Mouse (Mus musculus): Measurements from ENCODE around the gene Gpsm1.

Gpsm1 gene

DNA sequence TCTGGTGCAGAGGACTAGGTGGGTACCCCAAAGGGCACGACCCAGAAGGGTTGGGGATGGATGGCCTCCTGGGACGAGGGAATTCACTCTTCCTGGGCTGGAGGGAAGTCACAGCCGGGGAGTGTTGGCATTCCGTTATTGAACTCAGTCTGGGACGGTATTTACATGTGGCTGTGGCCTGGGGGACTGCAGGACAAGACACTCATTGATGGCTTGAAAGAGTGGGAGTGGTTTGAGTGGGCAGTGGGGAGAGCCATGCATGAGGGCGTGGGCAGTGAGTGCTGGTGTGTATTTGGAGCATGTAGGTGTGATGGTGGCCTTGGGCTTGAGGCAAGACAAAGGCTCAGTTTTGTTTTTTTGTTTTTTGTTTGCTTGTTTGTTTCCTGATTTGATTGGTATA, 15.4 kb downstream of the Gpsm1 start:
- ATAC-seq (ENCODE audit: insufficient number of reproducible peaks, low FRiP score, low TSS enrichment) = no peak

DNA sequence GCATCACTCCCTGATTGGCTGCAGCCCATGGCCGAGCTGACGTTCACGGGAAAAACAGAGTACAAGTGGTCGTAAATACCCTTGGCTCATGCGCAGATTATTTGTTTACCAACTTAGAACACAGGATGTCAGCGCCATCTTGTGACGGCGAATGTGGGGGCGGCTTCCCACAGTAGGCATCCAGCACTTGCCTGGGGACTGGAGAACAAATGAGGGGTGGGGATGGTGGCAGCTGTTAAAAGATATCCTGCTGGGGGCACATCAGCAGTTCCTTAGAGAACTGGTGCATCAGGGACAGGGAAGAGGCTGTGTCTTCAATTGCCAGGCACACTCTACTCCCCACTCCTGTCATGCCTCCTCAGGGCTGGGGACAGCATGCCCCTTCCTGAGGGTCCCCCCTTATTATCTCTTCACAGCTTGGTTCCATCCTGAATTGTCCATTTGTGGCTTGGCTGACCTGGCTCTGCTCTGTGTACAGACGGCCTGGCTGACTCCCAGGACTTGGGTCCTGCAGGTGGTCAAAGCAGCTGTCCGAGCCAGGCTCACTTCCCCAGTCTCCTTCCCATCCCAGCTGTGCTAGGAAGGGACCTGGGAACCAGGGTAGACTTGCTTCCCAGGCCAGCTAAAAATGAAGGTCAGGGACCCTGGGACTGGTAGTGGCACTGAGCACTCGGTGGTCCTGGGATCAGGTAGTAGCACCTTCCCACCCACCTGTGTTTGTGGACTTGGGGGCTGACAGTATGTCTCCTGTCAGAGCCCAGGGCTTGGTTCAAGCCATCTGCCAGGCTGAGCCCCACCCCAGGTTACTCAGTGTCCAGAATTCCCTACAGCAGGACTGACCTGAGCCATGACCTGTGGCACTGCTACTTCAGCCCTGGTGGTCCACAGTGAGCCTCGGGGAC, 23.2 kb downstream of the Gpsm1 start:
- ATAC-seq (ENCODE audit: insufficient number of reproducible peaks, low FRiP score, low TSS enrichment) = peak; percentile 42; the same call in 1 of the 2 replicates

DNA sequence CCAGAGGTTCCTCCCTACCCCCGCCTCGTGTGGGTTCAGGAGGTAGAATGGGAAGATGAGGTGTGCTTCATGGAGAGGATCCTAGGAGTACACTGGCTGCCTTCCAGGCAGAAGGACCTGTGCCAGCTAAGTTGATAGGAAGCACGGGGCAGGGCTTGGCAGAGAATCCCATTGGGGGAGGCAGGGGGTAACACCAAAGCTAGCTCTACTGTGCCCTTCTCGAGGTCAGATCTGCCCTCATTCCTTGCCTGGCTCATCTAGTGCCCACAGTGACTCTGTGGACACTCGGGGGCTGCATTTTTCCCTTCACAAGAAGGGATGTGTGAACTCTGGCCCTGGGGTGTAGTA, 23.9 kb downstream of the Gpsm1 start:
- ATAC-seq (ENCODE audit: insufficient number of reproducible peaks, low FRiP score, low TSS enrichment) = peak; percentile 20; the same call in 1 of the 2 replicates

DNA sequence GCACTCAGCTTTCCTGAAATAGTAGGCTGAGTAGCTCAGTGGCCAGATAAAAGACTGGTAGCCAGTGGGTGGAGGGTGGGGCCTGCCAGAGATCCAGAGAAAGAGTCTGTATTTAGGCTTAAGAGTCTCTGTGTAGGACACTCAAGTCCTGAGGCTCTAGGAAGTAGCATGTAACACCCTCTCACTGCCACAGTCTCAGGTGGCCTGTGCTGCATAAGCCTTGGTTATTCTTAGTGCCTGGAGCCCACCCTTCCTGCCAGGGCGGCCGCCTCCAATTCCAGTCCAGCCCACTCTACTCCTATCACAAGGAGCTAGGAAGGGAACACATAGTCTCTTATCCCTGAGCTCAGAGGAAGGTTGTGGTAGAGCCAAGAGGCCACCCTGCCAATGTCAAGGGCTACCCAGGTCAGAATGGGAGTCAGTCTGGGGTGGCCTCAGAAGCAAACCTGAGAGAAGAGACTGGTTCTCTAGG, 26.2 kb downstream of the Gpsm1 start:
- ATAC-seq (ENCODE audit: insufficient number of reproducible peaks, low FRiP score, low TSS enrichment) = no peak

DNA sequence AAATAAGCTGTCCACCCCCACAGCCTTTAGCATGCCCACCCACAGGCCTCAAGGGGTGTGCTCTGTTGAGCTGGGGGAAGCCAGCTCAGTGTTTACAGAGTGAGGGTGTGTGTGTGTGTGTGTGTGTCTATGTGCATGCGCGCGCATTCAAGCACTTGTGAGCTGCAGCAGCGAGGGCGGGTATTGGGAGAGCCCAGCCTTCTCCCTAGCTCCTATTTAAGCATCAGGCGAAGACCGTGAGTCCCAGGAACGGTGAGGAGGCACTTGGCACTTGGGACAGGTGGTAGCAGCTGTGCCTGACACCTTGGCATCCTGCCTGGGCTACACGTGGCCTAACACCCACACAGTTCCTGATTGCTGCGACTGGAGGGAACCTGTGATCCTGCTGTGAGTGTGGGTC, 26.7 kb downstream of the Gpsm1 start:
- peak; percentile 31; the same call in 1 of the 2 replicates for ATAC-seq (ENCODE audit: insufficient number of reproducible peaks, low FRiP score, low TSS enrichment)

DNA sequence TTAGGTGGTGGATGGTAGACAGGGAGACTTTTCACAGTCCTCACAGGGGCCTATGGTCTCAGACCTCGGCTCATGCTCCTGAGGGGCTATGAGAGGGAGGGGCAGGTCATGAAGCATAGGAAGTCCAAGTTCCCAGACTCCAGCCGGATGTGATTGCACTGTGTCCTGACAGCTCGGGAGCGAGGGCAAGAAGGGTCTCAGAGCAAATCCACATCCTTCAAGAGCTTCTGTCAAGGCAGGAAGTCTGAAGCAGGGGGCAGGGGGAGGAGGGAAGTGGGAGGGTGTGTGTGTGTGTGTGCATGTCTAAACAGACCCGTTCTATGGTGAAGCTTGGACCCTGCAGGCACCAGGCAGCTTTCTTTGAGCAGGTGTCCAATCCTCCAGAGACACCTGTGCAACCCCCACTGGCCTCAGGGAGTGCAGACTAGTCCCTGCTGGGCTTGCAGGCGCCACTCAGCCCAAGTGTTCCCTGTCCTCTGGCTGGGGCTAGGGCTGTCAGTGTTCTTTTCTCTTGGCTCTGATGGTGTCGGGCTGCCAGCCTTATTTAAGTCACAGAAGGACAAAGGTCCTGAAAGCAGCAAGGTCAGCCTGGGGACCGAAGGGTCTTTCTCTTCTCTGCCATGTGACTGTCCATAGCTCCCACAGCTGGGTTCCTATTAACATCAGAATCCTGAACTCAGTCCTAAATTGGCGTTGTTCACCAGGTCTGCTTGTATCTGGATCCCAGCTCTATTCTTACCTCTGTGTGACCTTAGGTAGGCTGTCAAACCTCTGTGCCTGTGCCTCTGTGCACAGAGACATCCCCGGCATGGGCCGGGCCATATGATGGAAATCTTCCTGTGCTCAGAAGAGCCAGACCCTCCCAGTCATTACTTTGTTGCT, 27.5 kb downstream of the Gpsm1 start:
- ATAC-seq (ENCODE audit: insufficient number of reproducible peaks, low FRiP score, low TSS enrichment) = no peak

DNA sequence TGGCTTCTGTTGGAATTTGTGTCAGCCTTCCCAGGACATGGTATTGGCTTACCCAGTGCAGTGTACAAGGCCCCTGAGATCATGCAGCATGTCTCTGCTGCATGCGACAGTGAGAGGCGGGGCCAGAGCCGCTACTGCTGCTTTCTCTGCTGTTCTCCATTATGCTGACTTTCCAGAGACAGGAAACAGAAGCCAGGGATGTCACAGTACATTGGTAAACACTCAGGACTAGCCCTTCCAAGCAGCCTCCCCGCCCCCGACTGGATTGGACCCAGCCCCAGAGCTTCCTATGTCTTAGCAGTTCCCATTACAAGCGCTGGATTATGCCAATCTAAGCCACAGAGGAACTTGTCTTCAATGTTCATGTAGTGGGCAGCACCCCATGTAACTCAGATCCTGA, 32.9 kb downstream of the Gpsm1 start:
- no peak for ATAC-seq (ENCODE audit: insufficient number of reproducible peaks, low FRiP score, low TSS enrichment)

DNA sequence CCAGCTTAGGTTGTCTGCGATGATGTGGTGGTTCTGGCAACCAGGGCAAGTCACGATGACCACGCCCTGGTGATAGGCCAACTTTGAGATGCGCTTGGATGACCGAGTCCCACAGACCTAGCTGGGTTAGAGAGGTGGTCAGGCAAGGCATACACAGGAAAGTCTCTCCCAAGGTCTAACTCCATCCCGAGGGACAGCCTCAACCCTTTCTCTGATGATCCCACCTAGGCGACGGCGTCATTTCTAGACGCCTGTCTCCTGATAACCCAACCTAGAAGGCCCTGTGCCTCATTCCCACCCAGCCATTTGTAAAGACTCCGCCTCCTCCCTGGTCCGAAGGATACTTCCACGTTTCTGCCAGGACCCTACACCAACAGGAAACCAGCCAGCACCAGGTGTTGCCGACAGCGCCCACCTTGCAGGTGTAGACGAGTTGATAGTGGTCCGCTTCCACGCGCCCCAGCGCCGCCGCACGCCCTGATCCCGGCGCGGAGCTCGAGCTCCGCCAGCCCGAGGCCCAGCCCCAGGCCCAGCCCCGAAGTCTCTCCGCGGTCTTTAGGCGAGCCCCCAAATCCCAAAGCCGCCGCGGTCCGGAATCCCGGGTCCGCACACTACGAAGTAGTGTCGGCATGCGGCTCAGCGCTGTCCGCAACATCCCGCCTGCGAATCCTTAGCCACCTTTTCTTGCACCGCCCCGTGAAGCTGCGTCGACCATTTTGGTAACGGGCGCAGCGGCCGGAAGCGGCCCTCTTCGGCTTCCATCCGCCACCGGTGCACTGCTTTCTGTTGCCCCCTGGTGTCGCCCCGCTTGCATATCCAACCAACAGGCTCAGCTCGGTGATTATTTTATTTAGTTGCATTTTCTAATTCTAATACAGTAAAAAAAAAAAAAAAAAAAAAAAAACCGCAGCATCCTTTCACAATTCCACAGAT, 36.3 kb downstream of the Gpsm1 start, which contains the start of gene Dnlz:
Gene Dnlz (minus strand): TSS at position 753 of the 933 bp plus-strand sequence.
- ATAC-seq (ENCODE audit: insufficient number of reproducible peaks, low FRiP score, low TSS enrichment) = peak; percentile 41; the same call in 1 of the 2 replicates

DNA sequence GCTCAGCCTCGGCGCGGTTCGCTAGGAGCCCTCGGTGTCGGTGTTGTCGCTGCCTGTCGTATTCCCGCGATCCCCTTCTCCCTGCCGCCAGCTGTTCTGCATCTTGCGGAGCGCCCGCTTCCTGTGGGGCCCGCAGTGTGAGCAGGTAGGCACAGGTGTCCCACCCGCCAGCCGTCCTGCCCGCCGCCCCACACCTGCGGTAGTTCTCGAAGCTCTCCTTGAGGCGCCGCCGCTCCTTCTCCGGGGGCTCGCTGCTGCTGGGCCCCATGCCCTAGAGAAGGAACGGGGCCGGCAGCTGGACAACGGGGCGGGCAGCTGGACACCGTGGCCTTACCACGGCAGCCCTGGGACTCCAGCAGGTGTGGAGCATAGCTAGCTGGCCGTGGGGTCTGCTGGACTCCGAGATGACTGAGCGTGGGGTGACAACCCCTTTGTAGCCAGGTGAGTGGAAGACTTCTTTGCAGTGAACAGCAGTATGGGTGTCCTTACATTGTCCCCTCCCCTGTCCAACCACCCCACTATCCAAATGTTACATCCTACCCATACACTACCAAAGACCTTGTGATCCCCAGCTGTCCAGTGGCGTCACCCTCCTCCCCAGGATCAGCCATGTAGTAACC, 37.1 kb downstream of the Gpsm1 start:
- 0 out of 2 replicates have a peak, but pooled peaks have one; percentile 4 for ATAC-seq (ENCODE audit: insufficient number of reproducible peaks, low FRiP score, low TSS enrichment)

DNA sequence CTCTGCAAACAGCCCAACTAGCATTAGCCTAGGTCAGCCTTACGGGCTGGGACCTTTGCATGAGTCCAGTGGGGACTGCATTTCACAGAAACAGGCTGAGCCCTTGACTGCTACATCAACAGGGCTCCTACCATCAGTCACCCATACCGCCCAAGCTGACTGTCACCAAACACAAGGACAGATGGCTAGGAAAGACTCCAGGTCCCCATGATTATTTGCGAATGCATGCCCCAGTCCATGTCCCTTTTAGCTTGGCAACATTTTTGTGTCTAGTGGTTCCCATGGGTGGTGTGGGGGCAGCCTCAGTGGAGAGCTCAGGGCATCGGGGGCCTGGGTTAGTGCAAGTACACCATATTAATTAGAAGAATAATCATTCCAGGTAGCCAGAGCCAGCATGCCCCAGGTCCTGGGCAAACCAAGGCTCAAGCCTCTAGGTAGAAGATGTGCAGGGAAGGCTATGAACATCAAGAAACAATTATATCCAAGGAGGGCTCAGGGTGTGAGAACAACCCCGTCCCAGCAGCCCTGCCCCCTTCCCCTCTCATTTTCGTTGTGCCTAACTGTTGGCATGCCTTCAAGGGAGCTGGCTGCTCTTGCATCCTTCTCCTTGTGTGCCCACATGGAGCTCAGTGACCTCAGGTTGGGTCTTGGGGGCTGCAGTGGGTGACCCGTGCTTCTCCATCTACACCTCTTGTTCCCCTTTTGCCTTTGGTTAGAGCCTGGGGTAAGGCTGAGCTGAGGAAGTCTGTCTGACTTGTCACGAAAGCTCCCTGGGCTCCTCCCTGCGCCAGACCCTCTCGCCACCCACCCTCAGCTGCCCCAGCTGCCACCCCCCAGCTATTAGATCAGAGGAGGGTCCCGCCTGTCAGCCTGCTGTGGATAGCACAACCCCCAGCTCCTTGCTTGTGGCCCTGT, 38.0 kb downstream of the Gpsm1 start:
- ATAC-seq (ENCODE audit: insufficient number of reproducible peaks, low FRiP score, low TSS enrichment) = no peak

DNA sequence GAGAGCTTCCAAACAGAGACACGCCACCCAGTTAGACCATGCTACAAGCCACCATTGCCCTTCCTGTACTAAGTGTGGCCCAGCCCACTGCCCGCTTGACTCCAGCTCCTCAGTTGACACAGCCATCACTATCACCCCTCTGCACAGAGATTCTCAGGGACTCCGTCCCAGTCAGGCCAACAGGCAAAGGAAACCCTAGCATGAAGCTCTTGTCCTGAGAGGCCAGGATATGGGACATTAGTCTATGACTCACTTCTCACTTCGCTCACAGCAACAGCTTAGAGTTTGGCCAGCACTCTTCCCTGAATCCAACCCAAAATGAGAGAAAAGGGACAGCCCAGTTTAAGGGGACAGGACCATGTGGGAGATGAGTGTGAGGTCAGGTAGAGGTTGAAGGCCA, 39.1 kb downstream of the Gpsm1 start:
- no peak for ATAC-seq (ENCODE audit: insufficient number of reproducible peaks, low FRiP score, low TSS enrichment)

DNA sequence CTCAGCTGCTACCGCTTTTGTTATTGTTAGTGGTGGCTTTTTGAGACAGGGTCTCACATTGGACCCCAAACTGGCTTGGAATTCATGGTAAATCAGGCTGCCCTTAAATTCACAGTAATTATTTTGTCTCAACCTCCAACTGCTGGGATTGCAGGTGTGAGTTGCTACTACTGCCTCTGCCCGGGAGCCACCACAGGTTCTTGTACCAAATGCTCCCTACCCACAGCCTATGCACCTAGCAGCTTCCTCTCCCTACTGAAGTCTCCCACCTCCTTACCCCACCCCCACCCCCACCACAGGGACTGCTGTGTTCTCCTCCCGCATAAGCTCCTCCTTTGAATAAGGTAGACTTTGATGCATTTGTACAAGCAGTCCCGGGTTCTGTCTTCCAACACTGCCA, 40.9 kb downstream of the Gpsm1 start:
- ATAC-seq (ENCODE audit: insufficient number of reproducible peaks, low FRiP score, low TSS enrichment) = no peak

DNA sequence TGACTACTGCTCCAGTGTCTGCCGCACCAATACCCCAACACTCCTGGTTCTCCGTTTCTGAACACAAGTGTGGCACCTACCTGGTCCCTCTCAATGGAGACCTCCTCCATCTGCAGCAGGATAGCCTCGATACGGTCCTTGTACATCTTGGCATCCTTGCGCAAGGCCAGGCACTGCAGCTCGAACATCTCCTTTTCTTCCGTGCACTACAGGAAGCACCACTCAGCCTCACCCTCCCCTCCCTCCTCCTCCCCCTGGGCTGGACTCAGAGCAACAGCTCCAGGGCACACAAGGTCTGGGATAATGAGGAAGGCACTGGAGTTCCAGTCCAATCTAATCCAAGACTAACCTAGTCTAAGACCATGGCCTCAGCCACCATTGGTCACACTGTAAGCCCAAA, 41.4 kb downstream of the Gpsm1 start:
- no peak for ATAC-seq (ENCODE audit: insufficient number of reproducible peaks, low FRiP score, low TSS enrichment)

DNA sequence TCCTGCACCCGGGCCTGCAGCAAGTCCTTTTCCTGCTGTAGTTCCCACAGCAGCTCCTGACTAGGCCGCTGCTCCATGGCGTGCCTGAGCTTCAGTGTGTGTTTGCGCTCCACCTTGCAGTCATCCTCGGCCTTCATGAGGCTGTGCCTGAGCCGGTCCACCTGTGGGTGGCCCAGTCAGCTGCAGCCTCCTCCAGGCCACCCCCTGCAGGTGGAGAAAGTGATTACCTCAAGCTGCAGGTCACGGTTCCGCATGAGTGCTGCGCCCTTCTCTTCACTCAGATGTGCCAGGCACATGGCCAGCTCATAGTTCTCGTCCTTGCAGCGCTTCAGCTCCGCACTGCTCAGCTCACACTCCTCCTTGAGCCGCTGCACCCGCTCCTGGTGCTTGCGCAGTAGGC, 42.2 kb downstream of the Gpsm1 start:
- ATAC-seq (ENCODE audit: insufficient number of reproducible peaks, low FRiP score, low TSS enrichment) = no peak

DNA sequence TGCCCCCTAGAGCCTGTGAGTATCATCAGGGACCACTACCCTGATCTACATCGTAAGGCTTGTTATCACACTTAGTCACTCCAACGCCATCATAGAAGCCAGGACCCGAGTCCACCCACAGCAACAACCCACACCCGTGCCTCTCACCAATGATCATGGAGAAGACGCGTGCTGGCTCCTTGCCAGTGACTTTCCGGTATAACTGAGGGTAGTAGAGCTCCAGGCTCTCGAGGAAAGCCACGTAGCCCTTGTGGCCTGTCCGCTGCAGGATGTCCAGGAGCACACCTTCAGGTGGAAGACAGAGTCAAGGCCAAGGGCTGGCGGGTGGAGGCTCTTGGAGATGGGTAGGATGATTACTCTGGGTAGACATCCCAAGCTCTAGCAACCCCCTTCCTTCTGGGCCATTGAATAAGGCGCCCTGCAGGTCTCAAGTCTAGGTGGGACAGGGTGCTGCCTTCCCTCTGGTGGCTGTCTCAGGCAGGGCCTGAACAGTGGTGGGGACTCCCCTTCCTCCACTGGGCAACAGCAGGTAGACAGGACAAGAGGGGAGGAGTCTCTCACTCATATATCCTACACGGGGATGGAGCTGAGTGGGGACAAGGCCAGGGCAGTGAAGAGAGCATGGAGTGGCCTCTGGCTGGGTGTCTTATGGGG, 43.5 kb downstream of the Gpsm1 start:
- no peak for ATAC-seq (ENCODE audit: insufficient number of reproducible peaks, low FRiP score, low TSS enrichment)

DNA sequence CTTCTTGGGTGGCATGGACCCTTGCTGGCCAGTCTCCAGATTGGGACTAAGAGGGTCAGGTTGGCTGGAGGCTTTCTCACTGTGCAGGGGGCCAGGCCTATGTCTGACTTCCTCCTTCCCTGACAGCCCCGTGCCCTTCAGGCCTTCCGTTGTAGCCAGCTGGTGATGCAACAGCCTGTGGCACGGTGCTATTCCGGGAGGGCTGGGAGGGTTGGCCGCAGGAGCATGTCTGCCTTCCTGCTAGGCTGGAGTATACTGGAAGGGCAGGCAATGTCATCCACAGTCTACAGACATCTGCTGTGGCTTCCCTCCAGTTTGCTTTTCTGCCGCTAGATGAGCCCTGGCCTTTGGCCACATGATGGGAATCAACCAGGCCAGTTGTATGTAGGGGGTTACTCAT, 44.7 kb downstream of the Gpsm1 start:
- no peak for ATAC-seq (ENCODE audit: insufficient number of reproducible peaks, low FRiP score, low TSS enrichment)

DNA sequence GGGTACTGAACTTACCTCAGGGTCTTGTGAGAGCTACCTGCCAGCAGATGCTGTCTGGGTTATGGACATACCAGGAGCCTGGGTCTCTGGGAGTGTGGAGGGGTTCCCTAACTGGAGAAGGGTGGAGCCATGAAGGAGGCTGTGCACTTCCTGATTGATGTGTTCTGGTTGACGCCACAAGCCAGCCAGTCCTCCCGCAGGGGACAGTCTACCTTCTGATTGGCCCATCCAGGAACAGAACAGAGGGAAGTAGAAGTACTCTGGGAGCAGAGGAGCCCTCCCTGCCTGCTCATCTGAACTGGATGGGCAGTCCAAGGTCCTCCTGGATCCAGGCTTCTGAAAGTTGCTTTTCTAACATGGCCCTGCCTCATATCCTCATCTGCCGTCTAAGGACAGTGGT, 45.5 kb downstream of the Gpsm1 start, which contains the start of gene Card9:
Gene Card9 (minus strand): TSS at position 147 of the 400 bp plus-strand sequence.
- ATAC-seq (ENCODE audit: insufficient number of reproducible peaks, low FRiP score, low TSS enrichment) = no peak

DNA sequence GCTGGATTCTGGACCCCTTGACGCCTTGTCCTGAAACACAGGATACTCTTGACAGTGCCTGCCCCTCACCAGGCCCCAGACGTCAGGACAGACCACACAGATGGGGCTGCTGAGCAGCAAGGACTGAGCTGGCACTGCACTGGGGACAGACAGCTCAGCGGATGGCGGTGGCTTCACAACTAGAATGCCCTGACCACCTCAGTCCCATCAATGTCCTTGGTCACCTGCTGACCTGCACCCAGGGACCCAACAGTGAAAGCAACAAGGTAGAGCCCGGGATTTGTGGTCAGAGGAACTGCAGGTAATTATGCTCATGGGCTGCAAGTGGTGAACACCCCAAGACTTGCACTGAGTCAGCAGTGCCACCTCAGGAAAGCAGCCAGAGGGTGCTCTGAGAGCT, 47.7 kb downstream of the Gpsm1 start:
- no peak for ATAC-seq (ENCODE audit: insufficient number of reproducible peaks, low FRiP score, low TSS enrichment)

Data from cerebellum, adult (tissue).